In the genomic region with DNA sequence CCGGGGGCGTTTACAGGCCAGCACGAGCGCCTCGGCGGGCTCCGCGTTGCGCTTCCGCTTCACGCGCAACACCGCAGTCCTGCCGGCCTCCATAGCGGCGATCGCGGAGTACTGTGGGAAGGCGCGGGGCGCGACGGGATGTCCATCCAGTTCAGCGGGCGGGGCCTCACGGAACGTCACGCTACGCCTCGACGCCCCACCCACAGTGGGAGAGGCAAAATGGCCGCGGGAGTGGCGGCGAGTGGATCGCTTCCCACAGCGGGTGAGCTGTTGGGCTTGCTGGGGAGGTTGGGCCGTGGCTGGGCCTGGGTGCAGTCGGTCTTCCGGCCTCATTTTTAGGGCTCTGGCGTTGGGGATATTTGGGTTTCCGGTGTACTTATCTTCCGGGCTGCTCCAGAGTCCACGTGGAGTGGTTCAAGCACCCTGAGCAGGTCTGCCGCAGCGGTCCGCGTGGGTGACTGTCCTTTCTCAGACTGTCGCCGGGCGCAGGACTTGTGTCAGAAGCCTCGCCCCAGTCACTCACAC, we compare ENCODE assay signal across 8 mouse cellular contexts. TPM values are rescaled to one million over a fixed set of nuclear protein-coding genes. Genes with fewer than 3 reads are reported as not detected.
DNase-seq lines count a peak whose midpoint lies in the region; ATAC-seq and TF ChIP-seq lines count a peak whose summit lies in the region.

A gene (minus strand): TSS at position 115 of the 525 bp plus-strand sequence.
A gene (plus strand): TSS at position 116 of the 525 bp plus-strand sequence.

- no peak for TF ChIP-seq CTCF in C2C12 (IDR thresholded peaks at IDR 0.05; ENCODE audit: control insufficient read depth, insufficient read depth, insufficient read length)
- TF ChIP-seq CTCF in brain, embryonic 14.5 days (IDR thresholded peaks at IDR 0.05; ENCODE audit: borderline replicate concordance, extremely low read depth, insufficient read depth, insufficient read length): no peak

- peak within 1 kb of the TSS; percentile 84 for H3K4me2 ChIP-seq in heart, embryonic 12.5 days
- H3K4me2 ChIP-seq in liver, embryonic 12.5 days: peak within 1 kb of the TSS; percentile 85
- H3K4me2 ChIP-seq in stomach, embryonic 15.5 days: peak within 1 kb of the TSS; percentile 78

- H3K9me3 ChIP-seq in erythroblast, embryonic 14.5 days (ENCODE audit: control insufficient read depth, low read length): no peaks in the 10 kb centered on the region
- no peaks in the 10 kb centered on the region for H3K9me3 ChIP-seq in heart, embryonic 12.5 days (replicated peaks)
- H3K9me3 ChIP-seq in liver, embryonic 12.5 days (replicated peaks): no peaks in the 10 kb centered on the region
- H3K9me3 ChIP-seq in stomach, embryonic 15.5 days: no peaks in the 10 kb centered on the region

- under 1% methylated on average over 52 of the region's 52 CpGs for WGBS in heart, embryonic 12.5 days
- WGBS in liver, embryonic 12.5 days (ENCODE audit: insufficient replicate concordance): 0% methylated on average over 52 of the region's 52 CpGs
- under 1% methylated on average over 52 of the region's 52 CpGs for WGBS in stomach, embryonic 15.5 days

- peak within 1 kb of the TSS; percentile 89 for H3K27ac ChIP-seq in heart, embryonic 12.5 days (ENCODE audit: poor library complexity, severe bottlenecking)
- H3K27ac ChIP-seq in liver, embryonic 12.5 days: peak within 1 kb of the TSS; percentile 85
- peak within 1 kb of the TSS; percentile 96 for H3K27ac ChIP-seq in stomach, embryonic 15.5 days

- TF ChIP-seq POLR2A in brain, embryonic 14.5 days (IDR thresholded peaks at IDR 0.05; ENCODE audit: borderline replicate concordance, extremely low read depth, insufficient read depth, insufficient read length, poor library complexity, severe bottlenecking): peak; percentile 75

- H3K27me3 ChIP-seq in C2C12 (ENCODE audit: control insufficient read depth, insufficient read depth, insufficient read length): no peaks in the 10 kb centered on the region
- no peaks in the 10 kb centered on the region for H3K27me3 ChIP-seq in erythroblast, embryonic 14.5 days (ENCODE audit: control insufficient read depth)
- no peaks in the 10 kb centered on the region for H3K27me3 ChIP-seq in heart, embryonic 12.5 days (replicated peaks)
- H3K27me3 ChIP-seq in liver, embryonic 12.5 days (replicated peaks): no peaks in the 10 kb centered on the region
- no peaks in the 10 kb centered on the region for H3K27me3 ChIP-seq in stomach, embryonic 15.5 days (replicated peaks)

- peak within 1 kb of the TSS; percentile 85 for H3K9ac ChIP-seq in heart, embryonic 12.5 days
- peak within 1 kb of the TSS; percentile 85 for H3K9ac ChIP-seq in liver, embryonic 12.5 days
- peak within 1 kb of the TSS; percentile 93 for H3K9ac ChIP-seq in stomach, embryonic 15.5 days

- H3ac ChIP-seq in C2C12 (ENCODE audit: control insufficient read depth, insufficient read length, low read depth): peak within 1 kb of the TSS; percentile 91

- peak; percentile 99 for ATAC-seq in heart, embryonic 12.5 days (ENCODE audit: insufficient number of reproducible peaks, low FRiP score)
- peak; percentile 96 for ATAC-seq in liver, embryonic 12.5 days
- peak; percentile 98 for ATAC-seq in stomach, embryonic 15.5 days (ENCODE audit: insufficient read depth, low FRiP score, low read depth)

- H3K79me2 ChIP-seq in C2C12 (ENCODE audit: control insufficient read depth, insufficient read depth): peaks cover 72% of the 10 kb centered on the region

- H3K4me1 ChIP-seq in erythroblast, embryonic 14.5 days (ENCODE audit: control insufficient read depth): peaks cover 34% of the 10 kb centered on the region
- peaks cover 8% of the 10 kb centered on the region for H3K4me1 ChIP-seq in heart, embryonic 12.5 days (replicated peaks)
- peaks cover 27% of the 10 kb centered on the region for H3K4me1 ChIP-seq in liver, embryonic 12.5 days
- H3K4me1 ChIP-seq in stomach, embryonic 15.5 days: peaks cover 12% of the 10 kb centered on the region; the same call in 1 of the 2 replicates

- H3K36me3 ChIP-seq in C2C12 (ENCODE audit: control insufficient read depth, insufficient read depth): peaks cover 54% of the 10 kb centered on the region
- H3K36me3 ChIP-seq in erythroblast, embryonic 14.5 days (ENCODE audit: control insufficient read depth): peaks cover 49% of the 10 kb centered on the region
- H3K36me3 ChIP-seq in heart, embryonic 12.5 days: peaks cover 55% of the 10 kb centered on the region
- peaks cover 62% of the 10 kb centered on the region for H3K36me3 ChIP-seq in liver, embryonic 12.5 days
- peaks cover 14% of the 10 kb centered on the region; the same call in 1 of the 2 replicates for H3K36me3 ChIP-seq in stomach, embryonic 15.5 days

- H3K4me3 ChIP-seq in C2C12 (ENCODE audit: insufficient read depth, poor library complexity, severe bottlenecking): peak within 1 kb of the TSS; percentile 95
- H3K4me3 ChIP-seq in erythroblast, embryonic 14.5 days (replicated peaks): peak within 1 kb of the TSS; percentile 91
- H3K4me3 ChIP-seq in heart, embryonic 12.5 days: peak within 1 kb of the TSS; percentile 79
- H3K4me3 ChIP-seq in liver, embryonic 12.5 days: peak within 1 kb of the TSS; percentile 72
- H3K4me3 ChIP-seq in stomach, embryonic 15.5 days (replicated peaks): peak within 1 kb of the TSS; percentile 95

- peaks cover 40% of the 10 kb centered on the region for H3K79me3 ChIP-seq in C2C12 (ENCODE audit: low read depth)

- DNase-seq in brain, embryonic 14.5 days (ENCODE audit: low read depth): peak; percentile 98
- peak; percentile 98 for DNase-seq in kidney, postnatal 10 days
- peak; percentile 89 to 90 for DNase-seq in natural killer cell, adult 2 months (ENCODE audit: low spot score in 2 of 2)

TF ChIP-seq in C2C12, 6 proteins besides CTCF, POLR2A, EP300 and RAD21:
- TF ChIP-seq MYOD1 (IDR thresholded peaks at IDR 0.05; ENCODE audit: control insufficient read depth, insufficient read length, low read depth) (no peak), MYOG (IDR thresholded peaks at IDR 0.05; ENCODE audit: control insufficient read depth, extremely low read depth, insufficient read length) (no peak), FOSL1 (IDR thresholded peaks at IDR 0.05; ENCODE audit: insufficient read depth, low read length, poor library complexity, severe bottlenecking) (no peak), MAX (IDR thresholded peaks at IDR 0.05) (peak; percentile 90)

RNA-seq across cellular contexts. Expression of the first gene that starts in this region (rescaled TPM):
- 30.1 TPM for polyA plus RNA-seq in C2C12 (2012; fragmentation: generic; extraction: Trizol)
- 42.0 and 45.3 TPM in 2 replicates for polyA plus RNA-seq in brain, embryonic 14.5 days (2012; rRNA removed)
- 1.2 and 1.4 TPM in 2 replicates for polyA plus RNA-seq in erythroblast, embryonic 14.5 days (2012)
- polyA plus RNA-seq in heart, embryonic 12.5 days (2016; fragmentation: Nextera tagmentation; extraction: Ambion mirVana): 22.6 and 22.9 TPM in 2 replicates
- polyA plus RNA-seq in liver, embryonic 12.5 days (2016; fragmentation: Nextera tagmentation; extraction: Ambion mirVana): 20.1 and 21.9 TPM in 2 replicates
- 32.0 and 35.4 TPM in 2 replicates for polyA plus RNA-seq in stomach, embryonic 15.5 days (2015; fragmentation: Nextera tagmentation; extraction: Ambion mirVana)

RNA-seq across cellular contexts. Expression of the second gene that starts in this region (rescaled TPM):
- polyA plus RNA-seq in C2C12 (2012; fragmentation: generic; extraction: Trizol): 40.3 TPM
- polyA plus RNA-seq in brain, embryonic 14.5 days (2012; rRNA removed): 44.9 and 47.7 TPM in 2 replicates
- 0.36 and 0.73 TPM in 2 replicates for polyA plus RNA-seq in erythroblast, embryonic 14.5 days (2012)
- 35.5 and 38.2 TPM in 2 replicates for polyA plus RNA-seq in heart, embryonic 12.5 days (2016; fragmentation: Nextera tagmentation; extraction: Ambion mirVana)
- polyA plus RNA-seq in liver, embryonic 12.5 days (2016; fragmentation: Nextera tagmentation; extraction: Ambion mirVana): 43.2 and 45.6 TPM in 2 replicates
- polyA plus RNA-seq in stomach, embryonic 15.5 days (2015; fragmentation: Nextera tagmentation; extraction: Ambion mirVana): 42.2 and 46.3 TPM in 2 replicates

Comparison
In these comparisons a context has a peak if more than half of its experiments do, and no peak if none do; other contexts are left out.
1. Peak in every context shown above with its lines: DNase-seq, ATAC-seq, H3K4me3 ChIP-seq and H3K27ac ChIP-seq.
2. RNA of the second gene that starts in this region (polyA plus RNA-seq): 43.2 to 45.6 TPM in liver, embryonic 12.5 days, 44.9 to 47.7 TPM in brain, embryonic 14.5 days, 42.2 to 46.3 TPM in stomach, embryonic 15.5 days, 40.3 TPM in C2C12 (single experiment) and 35.5 to 38.2 TPM in heart, embryonic 12.5 days; 0.36 to 0.73 TPM in erythroblast, embryonic 14.5 days; every median in the first group is over 10 times any median in the second.